Mouse (Mus musculus): ENCODE data around the gene Cacna1e.

DNA sequence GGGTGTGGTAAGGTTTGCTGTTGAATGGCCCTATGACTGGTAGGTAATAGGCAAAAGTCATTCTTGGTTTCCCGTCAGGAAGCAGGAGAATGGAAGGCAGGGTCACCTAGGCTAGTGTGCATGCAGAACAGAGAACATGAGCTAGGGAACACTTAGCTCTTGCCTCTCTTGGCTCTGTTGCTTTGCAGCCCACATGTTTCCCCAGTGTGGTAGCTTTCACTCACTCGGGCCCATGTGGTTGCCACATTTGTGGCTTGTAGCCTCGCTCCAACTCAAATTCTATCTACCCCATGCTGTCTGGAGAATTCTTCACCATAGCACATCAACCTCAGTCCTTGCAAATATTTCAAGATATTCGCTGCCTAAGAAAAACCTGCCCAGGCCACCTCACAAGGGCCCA, 354.6 kb downstream of the Cacna1e start:
- TF ChIP-seq EP300 (IDR thresholded peaks at IDR 0.05; ENCODE audit: low read depth): no peak
- TF ChIP-seq CTCF (IDR thresholded peaks at IDR 0.05; ENCODE audit: low read depth): no peak
